Mouse (Mus musculus): ENCODE data around the gene Myod1. TPM values are rescaled to one million over a fixed set of nuclear protein-coding genes. Genes with fewer than 3 reads are reported as not detected.

The Myod1 gene
- polyA plus RNA-seq, 1 experiment from 2014 or later: not detected

DNA sequence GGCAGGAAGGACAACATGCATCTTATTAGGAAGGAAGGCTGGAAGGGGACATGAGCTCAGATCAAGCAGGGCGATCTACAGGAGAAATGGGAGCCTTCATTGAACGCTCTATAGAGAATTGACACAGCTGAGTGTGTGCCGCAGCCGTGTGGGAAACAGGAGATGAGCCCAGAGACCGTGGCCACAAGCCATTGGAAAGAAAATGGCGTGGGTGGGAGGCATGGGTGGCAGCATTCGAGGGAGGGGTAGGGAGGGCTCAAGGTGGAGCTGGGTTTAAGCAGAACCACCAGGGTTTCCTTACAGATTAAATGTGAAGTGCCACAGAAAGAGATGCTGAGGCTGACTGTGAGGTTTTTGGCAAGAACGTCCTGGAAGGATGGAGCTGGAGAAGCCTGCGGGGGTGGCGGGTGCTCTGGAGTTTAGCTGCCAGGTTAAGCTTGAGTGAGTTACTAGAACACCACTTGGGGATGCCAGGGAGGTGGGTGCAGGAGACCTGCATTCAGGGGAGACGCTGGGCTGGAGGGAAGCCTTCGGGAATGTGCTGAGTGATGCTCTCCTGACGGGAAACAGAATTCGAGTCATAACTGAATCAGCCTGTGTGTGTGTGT is 39.6 kb downstream of the Myod1 start:
- no peaks in the 10 kb centered on the region for H3K27me3 ChIP-seq (replicated peaks; ENCODE audit: insufficient read depth, low read length)
- H3K9me3 ChIP-seq (ENCODE audit: low read length): no peaks in the 10 kb centered on the region
- no peak overlapping the region for H3K27ac ChIP-seq (ENCODE audit: low read length)
- TF ChIP-seq EP300 (IDR thresholded peaks at IDR 0.05) (no peak), CTCF (IDR thresholded peaks at IDR 0.05) (no peak)
- no peak overlapping the region for H3K4me3 ChIP-seq (ENCODE audit: low read depth, low read length)
- no peaks in the 10 kb centered on the region for H3K36me3 ChIP-seq (ENCODE audit: insufficient read depth, low read length)
- DNase-seq (ENCODE audit: low spot score): no peak
- ATAC-seq: no peak
- no peak overlapping the region for H3K4me2 ChIP-seq (replicated peaks; ENCODE audit: low read depth, low read length)
- 68% methylated on average over 14 of the region's 14 CpGs for WGBS
- no peak overlapping the region for H3K9ac ChIP-seq (replicated peaks; ENCODE audit: low read depth)
- no peaks in the 10 kb centered on the region for H3K4me1 ChIP-seq (ENCODE audit: insufficient read depth, low read depth, low read length)

- 57% methylated on average over 7 of the region's 7 CpGs for WGBS
- DNase-seq (ENCODE audit: low spot score) (no peak), ATAC-seq (no peak)
- Histone ChIP-seq H3K27ac (ENCODE audit: low read length) (no peak overlapping the region), H3K4me2 (replicated peaks; ENCODE audit: low read depth, low read length) (no peak overlapping the region), H3K4me1 (ENCODE audit: insufficient read depth, low read depth, low read length) (no peaks in the 10 kb centered on the region), H3K36me3 (ENCODE audit: insufficient read depth, low read length) (no peaks in the 10 kb centered on the region), H3K9ac (replicated peaks; ENCODE audit: low read depth) (no peak overlapping the region), H3K9me3 (ENCODE audit: low read length) (no peaks in the 10 kb centered on the region), H3K27me3 (replicated peaks; ENCODE audit: insufficient read depth, low read length) (no peaks in the 10 kb centered on the region), H3K4me3 (ENCODE audit: low read depth, low read length) (no peak overlapping the region)
- TF ChIP-seq CTCF (IDR thresholded peaks at IDR 0.05) (no peak), EP300 (IDR thresholded peaks at IDR 0.05) (no peak)
These were observed 41.2 kb downstream of the Myod1 start for GRCm38 (mm10) chr7:46417467-46417866.

- H3K4me1 ChIP-seq (ENCODE audit: insufficient read depth, low read depth, low read length): no peaks in the 10 kb centered on the region
These were observed 41.9 kb downstream of the Myod1 start for GRCm38 (mm10) chr7:46418102-46418622.

DNA sequence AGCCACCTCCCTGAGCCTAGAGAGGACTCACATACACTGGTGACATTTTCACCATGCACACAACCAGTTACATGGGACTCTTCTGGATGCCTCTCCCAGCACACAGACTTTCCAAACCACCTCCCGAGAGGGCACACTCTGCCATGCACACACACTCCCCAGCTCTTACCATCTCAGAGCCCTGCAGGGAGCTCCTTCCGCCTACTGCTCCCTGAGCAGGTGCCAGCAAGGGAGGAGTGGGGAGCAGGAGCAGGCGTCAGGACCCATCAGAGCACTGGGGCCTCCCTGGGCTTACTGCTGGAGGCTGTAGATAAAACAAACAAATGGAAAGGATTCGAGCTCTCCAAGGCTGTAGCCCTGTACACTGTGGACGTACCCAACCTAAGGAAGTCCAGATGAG is 45.3 kb downstream of the Myod1 start:
- Histone ChIP-seq H3K9me3 (ENCODE audit: low read length) (no peaks in the 10 kb centered on the region), H3K4me2 (replicated peaks; ENCODE audit: low read depth, low read length) (no peak overlapping the region)
- WGBS: 18% methylated on average over 5 of the region's 5 CpGs

More at GRCm38 (mm10) chr7:46418102-46418622, 41.9 kb downstream of the Myod1 start:
- Histone ChIP-seq H3K9ac (replicated peaks; ENCODE audit: low read depth) (no peak overlapping the region), H3K9me3 (ENCODE audit: low read length) (no peaks in the 10 kb centered on the region), H3K27me3 (replicated peaks; ENCODE audit: insufficient read depth, low read length) (no peaks in the 10 kb centered on the region), H3K27ac (ENCODE audit: low read length) (no peak overlapping the region), H3K4me2 (replicated peaks; ENCODE audit: low read depth, low read length) (no peak overlapping the region), H3K4me3 (ENCODE audit: low read depth, low read length) (no peak overlapping the region), H3K36me3 (ENCODE audit: insufficient read depth, low read length) (no peaks in the 10 kb centered on the region)
- DNase-seq (ENCODE audit: low spot score) (no peak), ATAC-seq (no peak)
- TF ChIP-seq EP300 (IDR thresholded peaks at IDR 0.05) (no peak), CTCF (IDR thresholded peaks at IDR 0.05) (no peak)
- WGBS: 63% methylated on average over 16 of the region's 16 CpGs

GRCm38 (mm10) chr7:46422052-46422763 is 45.9 kb downstream of the Myod1 start:
- Histone ChIP-seq H3K36me3 (ENCODE audit: insufficient read depth, low read length) (no peaks in the 10 kb centered on the region), H3K9me3 (ENCODE audit: low read length) (no peaks in the 10 kb centered on the region), H3K4me2 (replicated peaks; ENCODE audit: low read depth, low read length) (no peak overlapping the region), H3K27me3 (replicated peaks; ENCODE audit: insufficient read depth, low read length) (no peaks in the 10 kb centered on the region), H3K27ac (ENCODE audit: low read length) (no peak overlapping the region), H3K4me1 (ENCODE audit: insufficient read depth, low read depth, low read length) (no peaks in the 10 kb centered on the region), H3K4me3 (ENCODE audit: low read depth, low read length) (no peak overlapping the region), H3K9ac (replicated peaks; ENCODE audit: low read depth) (no peak overlapping the region)
- ATAC-seq: no peak
- DNase-seq (ENCODE audit: low spot score): no peak
- TF ChIP-seq CTCF (IDR thresholded peaks at IDR 0.05) (no peak), EP300 (IDR thresholded peaks at IDR 0.05) (no peak)
- WGBS: 79% methylated on average over 8 of the region's 8 CpGs

More for the DNA sequence above, 45.3 kb downstream of the Myod1 start:
- H3K9ac ChIP-seq (replicated peaks; ENCODE audit: low read depth): no peak overlapping the region
- H3K36me3 ChIP-seq (ENCODE audit: insufficient read depth, low read length): no peaks in the 10 kb centered on the region
- no peaks in the 10 kb centered on the region for H3K4me1 ChIP-seq (ENCODE audit: insufficient read depth, low read depth, low read length)
- no peaks in the 10 kb centered on the region for H3K27me3 ChIP-seq (replicated peaks; ENCODE audit: insufficient read depth, low read length)
- DNase-seq (ENCODE audit: low spot score): no peak
- no peak overlapping the region for H3K27ac ChIP-seq (ENCODE audit: low read length)
- no peak for TF ChIP-seq CTCF (IDR thresholded peaks at IDR 0.05)
- no peak for TF ChIP-seq EP300 (IDR thresholded peaks at IDR 0.05)
- ATAC-seq: no peak
- H3K4me3 ChIP-seq (ENCODE audit: low read depth, low read length): no peak overlapping the region

- TF ChIP-seq CTCF (IDR thresholded peaks at IDR 0.05): peak; percentile 63
- no peak for TF ChIP-seq EP300 (IDR thresholded peaks at IDR 0.05)
- no peak overlapping the region for H3K9ac ChIP-seq (replicated peaks; ENCODE audit: low read depth)
- H3K9me3 ChIP-seq (ENCODE audit: low read length): no peaks in the 10 kb centered on the region
- H3K4me2 ChIP-seq (replicated peaks; ENCODE audit: low read depth, low read length): no peak overlapping the region
- H3K36me3 ChIP-seq (ENCODE audit: insufficient read depth, low read length): no peaks in the 10 kb centered on the region
- no peaks in the 10 kb centered on the region for H3K27me3 ChIP-seq (replicated peaks; ENCODE audit: insufficient read depth, low read length)
- no peak overlapping the region for H3K4me3 ChIP-seq (ENCODE audit: low read depth, low read length)
- no peaks in the 10 kb centered on the region for H3K4me1 ChIP-seq (ENCODE audit: insufficient read depth, low read depth, low read length)
- H3K27ac ChIP-seq (ENCODE audit: low read length): no peak overlapping the region
- DNase-seq (ENCODE audit: low spot score): peak; percentile 18
- 55% methylated on average over 17 of the region's 18 CpGs for WGBS
- ATAC-seq: no peak; the same call in 1 of the 2 replicates
These were observed 46.6 kb downstream of the Myod1 start for GRCm38 (mm10) chr7:46422764-46423412.
